Mouse (Mus musculus) olfactory bulb, adult 2 months (tissue): ENCODE data around the gene Pdzd3.

ENCODE experiments used
- CTCF ChIP-seq: fragments of 200-500 bp; IDR thresholded peaks from 2 replicates; pipeline ENCODE4 v1.5.1; 2012; ENCODE audit warnings: low read depth, mild to moderate bottlenecking, low read length, moderate library complexity; ENCODE audit not compliant: insufficient read depth
- POLR2A ChIP-seq: fragments of 200-500 bp; IDR thresholded peaks from 2 replicates; pipeline ENCODE4 v1.6.1; 2012; ENCODE audit warnings: mild to moderate bottlenecking, low read depth, low read length, moderate library complexity; ENCODE audit not compliant: insufficient read depth

GRCm38 (mm10) chr9:44288076-44288958 is 37.0 kb upstream of the Pdzd3 start, which contains the start of gene Abcg4:
- no peak for TF ChIP-seq CTCF
- TF ChIP-seq POLR2A: no peak
